Mouse (Mus musculus) monocyte, adult 2 months (primary cell): ENCODE data around the gene Sephs2.
"Not testable (repeated sequence)": the region's sequence is repeated elsewhere in the genome, so short reads cannot be mapped to it uniquely, and the experiment has no call there.

Experiments used
- DNase-seq, 2 experiments: peaks; one replicate each; pipeline ENCODE4 v3.0.0; 2022; ENCODE audit warnings: low spot score in 2 of 2, low read depth in 1 of 2

The Sephs2 gene

DNA sequence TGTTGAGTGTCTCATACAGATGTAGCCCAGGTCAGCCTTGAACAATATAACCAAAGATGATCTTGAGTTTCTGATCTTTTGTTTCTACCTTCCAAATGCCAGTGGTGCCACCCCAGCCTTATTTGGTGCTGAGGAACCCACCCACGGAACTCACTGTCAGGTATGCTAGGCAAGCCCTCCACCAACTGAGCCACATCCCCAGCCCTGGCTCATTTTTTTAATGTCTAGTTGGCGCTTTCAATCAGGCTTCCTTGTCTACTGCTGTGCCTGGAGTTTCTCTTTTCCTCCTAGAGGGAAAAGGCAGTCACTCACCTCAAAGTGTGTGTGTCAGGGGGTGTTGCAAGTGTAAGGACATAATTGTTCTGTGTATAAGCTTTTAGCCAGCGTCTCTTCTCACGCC is 2.8 kb downstream of the Sephs2 start:
- DNase-seq, result no peak

DNA sequence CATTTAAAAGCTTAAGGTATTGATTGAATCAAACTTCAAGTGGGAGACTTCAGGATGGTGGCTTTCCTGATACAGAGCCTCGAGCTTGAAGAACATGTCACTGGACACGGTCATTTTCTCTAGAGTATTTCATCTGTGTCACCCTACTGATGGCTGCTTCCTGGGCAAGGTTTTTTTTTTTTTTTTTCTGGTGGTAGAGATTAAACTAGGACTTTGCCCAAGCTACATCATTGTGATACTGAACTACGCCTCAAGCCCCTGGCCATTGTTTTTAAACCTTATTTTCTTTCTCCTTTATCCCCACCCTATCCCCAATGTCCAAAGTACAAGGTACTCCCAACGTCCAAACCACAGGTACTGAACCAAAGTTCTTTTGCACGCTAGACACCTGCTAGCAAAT is 3.2 kb downstream of the Sephs2 start:
- no peak for DNase-seq

DNA sequence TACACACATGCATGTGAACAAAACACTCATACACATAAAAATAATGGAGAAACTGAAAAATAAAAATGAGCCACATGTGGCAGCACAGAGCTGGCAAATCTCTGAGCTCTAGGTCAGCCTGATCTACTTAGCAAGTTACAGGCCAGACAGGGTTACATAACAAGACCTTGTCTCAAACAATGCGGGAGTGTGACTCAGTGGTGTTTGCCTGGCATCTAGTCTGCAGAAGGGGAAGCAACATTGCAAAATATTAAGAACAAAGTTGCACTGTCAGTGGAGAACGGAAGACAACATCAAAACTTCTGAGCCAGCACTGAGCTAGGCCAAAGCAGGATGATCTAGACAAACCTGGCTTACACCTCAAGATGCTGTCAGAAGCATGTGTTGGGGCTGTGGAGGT is 3.6 kb downstream of the Sephs2 start:
- DNase-seq, result peak in 1 of 2 experiments; percentile 27

DNA sequence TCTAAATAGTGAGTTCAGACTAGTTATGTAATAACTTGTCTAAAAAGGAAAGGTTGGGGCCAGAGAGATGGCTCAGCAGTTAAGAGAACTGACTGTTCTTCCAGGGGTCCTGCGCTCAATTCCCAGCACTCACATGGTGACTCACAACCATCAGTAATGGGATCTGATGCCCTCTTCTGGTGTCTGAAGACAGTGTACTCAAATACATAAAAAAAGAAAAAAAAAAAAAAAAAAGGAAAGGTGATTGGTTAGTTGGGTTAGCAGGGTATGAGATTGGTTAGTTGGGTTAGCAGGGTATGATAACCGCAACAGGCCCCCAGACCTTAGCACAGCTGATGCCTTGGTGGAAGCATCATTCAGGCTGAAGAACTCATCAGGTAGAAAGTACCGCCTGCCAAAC is 10.3 kb downstream of the Sephs2 start:
- no peak for DNase-seq

DNA sequence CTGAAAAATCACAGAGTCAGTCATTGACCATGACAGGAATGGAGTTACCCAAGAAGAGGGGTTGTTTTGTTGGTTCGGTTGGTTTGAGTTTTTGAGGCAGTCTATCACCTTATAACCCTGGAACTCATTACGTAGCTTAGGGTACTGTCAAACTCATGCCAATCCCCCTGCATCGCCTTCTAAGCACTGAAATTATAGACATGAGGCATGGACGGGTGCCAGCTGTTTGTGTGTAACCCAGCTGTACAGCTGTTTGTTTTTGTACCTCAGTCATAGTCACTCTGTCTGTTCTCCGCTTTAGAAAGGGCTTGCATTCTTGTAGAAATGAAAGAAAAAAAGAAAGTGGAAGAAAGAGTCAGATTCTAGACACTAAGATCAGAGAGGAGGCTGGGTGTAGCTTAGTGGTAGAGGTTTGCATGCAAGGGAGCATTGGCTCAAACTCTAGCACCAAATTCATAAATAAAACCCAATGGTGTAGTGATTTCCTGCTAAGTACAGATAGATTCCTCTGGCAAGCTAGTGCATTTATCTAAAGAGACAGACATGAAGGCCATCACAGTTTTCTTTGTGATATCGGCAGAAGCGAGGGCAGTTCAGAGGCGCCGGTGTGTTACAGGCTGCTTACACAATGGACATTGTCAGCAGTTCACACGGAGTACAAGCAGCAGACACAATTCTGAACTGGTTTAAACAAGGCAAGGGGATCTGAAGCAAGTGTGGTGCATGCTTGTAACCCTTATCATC is 11.5 kb downstream of the Sephs2 start:
- no peak for DNase-seq

DNA sequence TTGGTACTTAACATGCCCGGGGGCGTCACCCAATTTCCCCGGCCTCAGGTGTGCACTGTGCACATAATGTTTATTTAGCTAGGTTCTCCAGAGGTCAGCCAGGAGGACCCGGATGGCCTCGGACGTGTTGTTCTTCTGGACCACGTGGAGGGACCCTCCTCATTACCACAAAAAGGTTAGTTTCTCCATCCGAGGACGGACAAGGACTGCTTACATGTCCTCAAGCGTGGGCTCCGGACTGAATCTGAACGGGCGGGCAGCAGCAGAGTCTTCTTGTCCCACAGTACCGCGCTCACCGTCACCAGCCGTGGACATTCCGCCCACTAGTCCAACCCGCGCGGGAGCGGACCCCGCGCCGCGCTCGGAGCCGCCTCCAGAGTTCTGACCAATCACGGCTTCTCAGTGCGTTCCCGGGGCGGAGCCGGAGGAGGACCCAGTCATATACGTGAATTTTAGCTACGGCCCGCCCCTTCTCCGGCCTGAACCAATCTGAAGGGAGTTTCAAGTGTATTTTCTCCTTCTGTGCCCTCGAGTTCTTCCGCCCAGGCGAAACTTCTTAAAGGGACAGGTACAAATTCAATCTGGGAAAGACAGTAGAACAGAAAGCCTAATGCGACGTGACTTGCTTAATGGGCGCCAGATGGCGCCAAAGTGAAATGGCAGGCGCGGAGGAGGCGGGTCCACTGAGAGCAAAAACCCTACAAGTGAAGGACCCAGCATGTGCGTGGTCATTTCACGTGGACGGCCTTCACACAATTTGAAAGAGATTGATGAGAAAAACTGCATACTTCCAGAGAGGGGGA is 13.3 kb downstream of the Sephs2 start, which contains the start of gene Dctpp1:
Gene Dctpp1, minus strand, starts transcription at position 401 of the 803 bp plus-strand sequence.
- DNase-seq, result peak; percentile 89 to 94

DNA sequence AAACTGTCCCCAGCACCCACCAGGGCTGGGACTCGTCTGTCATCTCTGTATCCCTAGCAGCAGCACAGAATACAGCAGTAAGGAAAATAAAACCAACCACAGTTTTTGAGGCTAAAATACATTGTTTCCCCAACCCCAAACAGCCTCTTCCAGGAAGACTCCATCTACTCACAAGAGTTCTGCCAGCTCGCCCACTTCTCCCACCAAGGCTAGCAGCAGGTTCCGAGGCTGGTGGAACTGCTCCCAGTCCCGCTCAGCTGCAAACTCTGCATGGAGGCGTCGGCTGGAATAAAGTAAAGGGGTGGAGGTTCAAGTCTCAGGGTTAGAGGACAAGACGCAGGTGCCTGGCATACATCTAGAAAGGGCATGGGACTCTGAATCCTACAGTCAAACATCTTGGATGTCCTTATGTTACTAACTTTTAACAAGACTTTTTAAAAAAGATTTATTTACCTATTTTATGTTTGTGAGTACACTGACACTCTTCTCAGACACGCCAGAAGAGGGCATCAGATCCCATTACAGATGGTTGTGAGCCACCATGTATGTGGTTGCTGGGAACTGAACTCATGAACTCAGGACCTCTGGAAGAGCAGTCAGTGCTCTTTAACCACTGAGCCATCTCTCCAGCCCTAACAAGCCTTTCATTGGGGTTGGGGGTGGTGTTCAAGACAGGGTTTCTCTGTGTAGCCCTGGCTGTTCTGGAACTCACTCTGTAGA is 14.5 kb downstream of the Sephs2 start:
- DNase-seq, result no peak

DNA sequence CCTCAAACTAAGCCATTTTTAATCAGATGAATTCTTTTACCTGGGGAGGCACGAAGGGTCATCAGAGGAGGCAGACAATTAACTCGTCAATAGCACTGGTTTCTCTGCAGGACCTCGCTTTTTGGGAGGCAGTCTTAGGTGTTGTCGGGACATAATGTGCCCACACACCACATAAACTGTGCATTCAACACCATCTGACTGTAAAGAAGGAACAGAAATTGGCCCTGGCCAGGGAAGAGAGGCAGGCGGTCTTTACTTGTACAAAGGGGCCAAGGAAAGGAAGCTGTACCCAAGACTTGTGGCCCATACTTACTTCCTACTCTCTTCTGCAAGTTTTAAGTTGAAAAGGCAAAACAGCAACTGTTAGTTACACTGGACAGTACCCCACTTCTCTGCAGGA is 17.3 kb downstream of the Sephs2 start:
- no peak for DNase-seq

DNA sequence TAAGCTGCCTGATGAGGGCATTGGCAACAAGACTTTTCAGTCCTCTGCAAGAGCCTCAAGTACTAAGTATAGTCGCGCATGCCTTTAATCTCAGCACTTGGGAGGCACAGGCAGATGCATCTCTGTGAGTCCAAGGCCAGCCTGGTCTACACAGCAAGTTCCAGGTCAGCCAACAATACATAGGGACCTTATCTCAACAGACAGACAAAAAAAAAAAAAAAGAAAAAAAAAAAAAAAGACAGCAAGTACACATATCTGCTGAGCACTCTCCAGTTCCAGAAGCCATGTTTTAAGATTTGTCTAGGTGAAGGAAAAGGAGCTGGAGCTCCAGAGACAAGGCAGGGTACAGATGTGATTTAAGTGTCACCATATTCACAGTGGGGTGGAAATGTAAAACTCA is 17.9 kb downstream of the Sephs2 start:
- DNase-seq, result no peak

DNA sequence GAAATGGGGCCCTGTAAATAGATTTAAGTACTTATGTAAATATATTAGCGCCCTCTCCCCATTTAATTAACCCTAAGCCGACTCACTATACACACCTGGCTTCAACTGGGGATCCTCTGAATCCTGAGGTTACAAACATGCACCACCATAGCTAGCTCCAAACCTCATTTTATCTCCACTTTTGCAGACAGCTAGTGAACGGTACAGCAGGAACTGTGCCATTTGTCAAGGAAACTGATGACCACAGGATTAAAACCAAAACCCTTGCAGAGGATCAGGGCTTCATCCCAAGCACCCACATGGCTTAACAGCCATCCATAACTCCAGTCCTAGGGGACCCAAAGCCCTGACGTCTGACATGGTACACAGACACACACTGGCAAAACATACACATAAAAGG is 18.8 kb downstream of the Sephs2 start:
- DNase-seq, result no peak

DNA sequence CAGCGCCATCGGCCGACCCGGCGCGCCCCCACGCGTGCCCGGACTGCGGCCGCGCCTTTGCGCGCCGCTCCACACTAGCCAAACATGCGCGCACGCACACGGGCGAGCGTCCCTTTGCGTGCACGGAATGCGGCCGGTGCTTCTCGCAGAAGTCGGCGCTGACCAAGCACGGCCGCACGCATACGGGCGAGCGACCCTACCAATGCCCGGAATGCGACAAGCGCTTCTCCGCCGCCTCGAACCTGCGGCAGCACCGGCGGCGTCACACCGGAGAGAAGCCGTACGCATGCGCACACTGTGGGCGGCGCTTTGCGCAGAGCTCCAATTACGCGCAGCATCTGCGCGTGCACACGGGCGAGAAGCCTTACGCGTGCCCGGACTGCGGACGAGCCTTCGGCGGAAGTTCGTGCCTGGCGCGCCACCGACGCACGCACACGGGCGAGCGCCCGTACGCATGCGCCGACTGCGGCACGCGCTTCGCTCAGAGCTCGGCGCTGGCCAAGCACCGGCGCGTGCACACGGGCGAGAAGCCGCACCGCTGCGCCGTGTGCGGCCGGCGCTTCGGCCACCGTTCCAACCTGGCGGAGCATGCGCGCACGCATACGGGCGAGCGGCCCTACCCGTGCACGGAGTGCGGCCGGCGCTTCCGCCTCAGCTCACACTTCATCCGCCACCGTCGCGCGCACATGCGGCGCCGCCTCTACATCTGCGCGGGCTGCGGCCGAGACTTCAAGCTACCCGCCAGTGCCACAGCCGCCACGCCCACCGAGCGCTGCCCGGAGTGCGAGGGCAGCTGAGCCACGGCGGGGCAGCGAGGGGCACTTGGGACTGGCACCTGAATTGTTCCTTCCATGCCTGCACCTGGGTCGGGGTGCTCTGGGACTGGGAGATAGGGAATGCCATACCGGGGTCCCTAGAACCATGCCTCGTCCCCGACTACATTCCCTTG is 19.8 kb downstream of the Sephs2 start:
- peak; percentile 86 to 87 for DNase-seq

DNA sequence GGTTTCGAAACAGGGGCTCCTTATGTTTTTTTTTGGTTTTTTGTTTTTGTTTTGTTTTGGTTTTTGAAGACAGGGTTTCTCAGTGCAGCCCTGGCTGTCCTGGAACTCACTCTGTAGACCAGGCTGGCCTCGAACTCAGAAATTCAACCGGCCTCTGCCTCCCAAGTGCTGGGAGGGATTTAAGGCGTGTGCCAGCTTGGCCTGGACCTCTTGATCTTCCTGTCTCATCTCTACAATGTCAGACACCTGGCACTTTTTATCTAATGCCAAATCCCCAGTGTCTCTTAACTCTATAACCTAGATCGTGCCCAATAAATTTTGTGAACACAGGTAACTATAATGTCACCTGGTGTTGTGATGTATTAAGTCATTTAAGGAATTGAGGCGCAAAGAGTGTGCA is 20.5 kb downstream of the Sephs2 start:
- DNase-seq, result no peak

DNA sequence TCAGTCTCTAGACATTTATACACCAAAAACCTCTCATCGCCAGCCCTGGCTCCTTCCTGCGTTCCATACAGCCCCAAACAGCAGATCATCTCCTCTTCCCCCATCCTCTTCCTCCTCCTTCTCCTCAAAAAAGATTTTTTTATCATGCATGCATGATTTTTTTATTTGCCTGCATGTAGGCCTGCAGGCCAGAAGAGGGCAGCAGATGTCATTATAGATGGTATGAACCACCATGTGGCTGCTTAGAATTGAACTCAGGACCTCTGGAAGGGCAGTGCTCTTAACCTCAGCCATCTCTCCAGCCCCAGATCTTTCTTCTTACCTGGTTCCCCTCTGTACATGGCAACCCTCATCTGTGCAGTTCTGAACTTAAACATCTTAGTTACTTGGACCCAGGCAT is 21.4 kb downstream of the Sephs2 start:
- DNase-seq, result no peak

DNA sequence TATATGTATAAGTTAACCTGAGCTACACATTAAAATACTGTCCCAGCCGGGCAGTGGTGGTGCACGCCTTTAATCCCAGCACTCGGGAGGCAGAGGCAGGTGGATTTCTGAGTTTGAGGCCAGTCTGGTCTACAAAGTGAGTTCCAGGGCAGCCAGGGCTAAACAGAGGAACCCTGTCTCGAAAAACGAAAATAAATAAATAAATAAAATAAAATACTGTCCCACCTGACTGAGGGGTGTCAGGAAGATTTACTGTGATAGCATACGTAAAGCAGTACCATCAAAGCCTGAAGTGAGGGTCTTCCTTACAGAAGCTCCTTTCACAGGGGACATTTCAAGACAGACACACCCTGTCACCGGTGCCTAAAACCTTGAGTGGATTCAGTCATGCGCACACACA is 23.3 kb downstream of the Sephs2 start:
- not testable (repeated sequence) for DNase-seq

DNA sequence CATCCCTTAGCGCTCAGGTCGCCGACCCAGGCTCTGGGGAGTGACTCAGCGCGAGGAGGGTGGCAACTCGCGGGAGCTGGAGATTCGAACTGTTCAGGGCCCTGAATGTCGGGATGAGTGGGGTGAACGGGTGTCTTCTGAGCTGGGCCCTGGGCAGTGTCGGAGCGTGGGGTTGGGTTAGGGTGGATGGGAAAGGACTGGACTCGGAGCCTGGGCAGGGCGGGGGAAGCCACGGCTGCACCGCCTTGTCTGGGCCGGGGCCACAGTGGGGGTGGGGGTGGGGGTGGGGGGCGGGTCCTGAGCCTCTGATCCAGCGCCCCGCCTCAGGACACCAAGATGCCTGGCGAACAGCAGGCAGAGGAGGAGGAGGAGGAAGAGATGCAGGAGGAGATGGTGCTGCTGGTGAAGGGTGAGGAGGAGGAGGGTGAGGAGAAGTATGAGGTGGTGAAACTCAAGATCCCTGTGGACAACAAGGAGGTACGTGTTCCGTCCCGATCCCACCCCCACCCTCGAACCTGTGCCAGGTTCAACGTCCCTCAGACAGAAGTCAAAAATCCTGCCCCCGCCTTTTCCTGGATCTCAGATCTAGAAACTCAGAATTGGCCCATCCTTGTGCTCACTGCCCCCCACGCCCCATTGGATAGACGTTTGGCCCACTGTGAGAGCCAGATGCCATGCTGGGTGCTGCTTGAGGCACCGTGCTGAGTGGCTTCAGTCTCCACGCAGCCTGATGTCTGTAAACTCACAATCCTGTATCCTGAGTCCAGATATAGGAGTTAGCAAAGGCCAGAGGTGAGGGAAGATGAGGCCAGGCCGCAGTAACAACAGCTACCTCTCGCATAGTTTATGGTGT is 29.0 kb downstream of the Sephs2 start:
- DNase-seq, result no peak

DNA sequence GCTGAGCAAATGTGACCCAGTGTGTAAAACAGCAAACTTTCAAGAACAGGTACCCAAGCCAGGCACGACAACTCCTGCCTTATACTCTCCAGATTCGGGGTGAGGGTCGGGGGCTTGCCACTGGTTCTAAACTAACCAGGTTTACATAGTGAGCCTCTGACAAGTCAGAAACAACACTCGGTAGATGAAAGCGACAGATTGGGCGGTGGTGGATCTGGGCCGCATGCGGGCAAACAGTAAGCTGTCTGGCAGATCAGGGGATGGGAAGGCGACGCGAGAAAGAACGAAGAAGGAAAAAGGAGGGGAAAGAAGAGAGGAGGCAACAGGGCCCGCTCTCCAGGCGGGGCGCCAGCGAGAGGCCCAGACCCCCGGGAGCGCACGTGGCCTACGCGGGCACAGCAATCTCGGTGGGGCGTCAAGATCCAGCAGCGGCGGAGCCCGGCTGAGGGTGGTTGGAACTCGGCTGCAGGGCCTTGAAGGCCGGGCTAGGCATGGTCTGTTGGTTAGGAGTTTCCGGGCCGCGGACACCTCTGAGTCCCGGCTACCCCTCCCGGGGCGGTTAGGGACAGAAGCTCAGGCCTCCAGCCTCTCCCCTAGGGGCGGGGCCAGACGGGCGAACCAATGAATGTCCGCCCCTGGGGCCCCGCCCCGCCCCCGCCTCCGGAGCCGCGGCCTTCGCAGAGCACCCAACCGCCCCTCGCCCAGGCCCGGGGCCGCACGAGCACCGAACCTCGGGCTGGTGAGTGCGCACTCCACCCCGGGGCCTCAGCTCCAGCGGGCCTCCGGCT is 29.8 kb downstream of the Sephs2 start, which contains the start of gene Zfp771:
Gene Zfp771, plus strand, starts transcription at position 405 of the 788 bp plus-strand sequence.
- DNase-seq, result peak; percentile 66 to 77

DNA sequence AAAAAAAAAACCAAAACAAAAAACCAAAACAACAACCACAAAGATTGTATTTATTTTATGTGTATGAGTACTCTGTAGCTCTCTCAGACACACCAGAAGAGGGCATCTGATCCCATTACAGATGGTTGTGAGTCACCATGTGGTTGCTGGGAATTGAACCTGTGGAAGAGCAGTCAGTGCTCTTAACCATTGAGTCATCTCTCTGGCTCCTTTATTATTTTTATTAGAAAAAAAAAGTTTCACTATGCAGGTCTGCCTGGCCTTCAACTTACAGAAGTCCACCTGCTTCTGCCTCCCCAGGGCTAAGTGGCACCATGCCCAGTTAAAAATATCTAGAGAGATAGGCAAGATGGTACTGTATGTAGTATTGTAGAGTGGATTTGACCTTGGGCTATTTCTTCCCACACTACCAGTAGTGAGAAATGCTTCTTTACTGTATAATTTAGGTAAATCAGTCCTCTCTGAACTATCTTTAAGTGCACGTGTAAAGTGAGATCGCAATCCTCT is 30.4 kb downstream of the Sephs2 start:
- DNase-seq, result no peak

DNA sequence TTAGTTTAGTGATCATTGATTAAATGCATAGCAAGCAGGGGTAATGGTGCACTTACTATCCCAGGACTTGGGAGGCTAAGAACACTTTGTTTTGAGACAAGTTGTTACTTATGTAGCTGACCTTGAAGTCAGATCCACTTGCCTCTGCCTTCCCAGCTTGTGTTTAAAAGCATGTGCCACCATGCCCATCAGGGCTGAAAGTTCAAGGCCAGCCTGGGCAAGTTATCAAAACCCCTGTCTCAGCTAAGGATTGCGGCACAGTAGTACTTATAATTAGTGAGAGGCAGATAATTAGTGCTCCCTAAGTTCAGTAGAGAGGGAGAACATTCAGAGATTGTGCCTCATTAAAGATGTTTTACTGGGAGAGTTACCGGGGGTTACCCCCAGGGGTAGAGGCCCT is 39.1 kb downstream of the Sephs2 start:
- no peak for DNase-seq

DNA sequence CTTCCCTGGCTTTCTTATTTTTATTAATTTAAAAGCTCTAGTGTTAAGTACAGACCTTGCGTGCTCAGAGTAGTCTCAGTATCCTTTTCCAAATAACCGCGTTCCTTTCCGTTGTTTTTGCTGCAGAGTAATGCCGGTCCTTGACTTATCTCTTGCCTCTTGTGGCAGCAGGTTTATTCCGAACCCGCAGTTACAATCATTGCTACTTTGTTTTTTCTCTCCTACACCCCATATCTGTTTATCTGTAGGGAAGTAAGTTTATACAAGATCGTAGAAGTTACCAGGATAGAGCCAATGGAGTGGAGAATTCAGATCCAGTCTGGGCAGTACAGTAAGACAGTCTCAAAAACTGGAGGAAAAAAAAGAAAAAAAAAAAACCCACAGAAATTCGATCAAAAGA is 40.1 kb downstream of the Sephs2 start:
- no peak for DNase-seq
